Mouse (Mus musculus) erythroid progenitor cell, adult 5-6 weeks (primary cell): ENCODE results near the gene Ptpn9. TPM values are rescaled to one million over a fixed set of nuclear protein-coding genes. Genes with fewer than 3 reads are reported as not detected.

ENCODE experiments used
- ATAC-seq: replicated peaks from 2 replicates; pipeline ENCODE4 v1.8.0; 2016; ENCODE audit warnings: moderate number of reproducible peaks, mild to moderate bottlenecking, moderate TSS enrichment, inconsistent platforms; ENCODE audit not compliant: poor library complexity, low FRiP score, severe bottlenecking
- total RNA-seq, 2 experiments: library from RNA; stranded (forward) in 1 of 2; stranded (reverse) in 1 of 2; fragments of 150-400 nt in 1 of 2; fragments of 186-747, 209-891 nt in 1 of 2; gene quantifications; 2 replicates each; pipeline versions ENCODE4 v1.2.3 to v1.2.4; 2015 to 2017; ENCODE audit warnings: low replicate concordance in 2 of 2

Gene Ptpn9
- total RNA-seq, 2 experiments from 2014 or later = 0.45 to 3.8 TPM

DNA sequence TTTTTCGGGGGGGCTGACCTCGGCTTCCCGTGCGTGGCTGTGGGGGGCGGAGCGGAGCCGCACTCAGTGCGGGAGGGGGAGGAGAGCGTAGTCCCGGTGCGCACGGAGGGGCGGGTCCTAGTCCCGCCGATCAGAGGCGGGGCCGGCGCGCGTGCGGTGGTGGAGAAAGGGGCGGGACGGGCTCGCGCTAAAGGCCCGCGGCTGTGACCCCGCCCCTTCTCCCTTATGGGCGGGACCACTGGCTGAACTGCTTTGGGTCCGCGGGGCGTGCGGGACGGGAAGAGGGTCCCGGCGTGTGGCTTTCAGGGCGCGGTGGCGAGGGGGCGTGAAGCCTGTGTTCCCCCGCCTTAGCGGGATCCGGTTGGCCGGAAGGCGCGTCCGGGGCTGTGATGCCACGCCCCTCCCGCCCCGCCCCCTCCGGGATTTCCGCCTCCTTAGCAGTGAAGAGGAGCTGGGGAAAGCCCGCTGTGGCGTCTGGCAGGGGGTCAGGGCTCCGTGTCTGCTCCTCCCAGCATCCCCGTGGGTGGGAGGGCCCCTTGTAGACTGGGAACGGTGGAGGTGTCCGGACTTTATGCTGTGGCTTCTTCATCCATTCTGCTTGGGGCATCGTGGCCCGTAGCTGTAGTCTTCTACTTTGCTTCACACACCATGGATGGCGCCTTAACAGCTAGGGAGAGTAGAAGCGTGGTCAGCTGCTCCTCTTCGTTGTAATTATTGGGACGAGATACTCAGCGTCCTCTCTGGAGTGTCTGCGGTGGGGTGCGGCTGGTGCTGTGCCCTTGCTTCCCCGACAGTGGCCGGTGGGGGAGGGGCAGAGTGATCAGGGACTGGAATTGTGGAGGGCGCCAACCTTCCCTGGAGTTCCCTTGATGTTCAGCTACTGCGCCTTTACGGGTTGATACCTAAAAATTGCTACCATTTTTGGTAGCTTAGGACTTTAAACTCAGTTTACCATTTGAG is 82.3 kb downstream of the Ptpn9 start:
- ATAC-seq = peak; percentile 27

DNA sequence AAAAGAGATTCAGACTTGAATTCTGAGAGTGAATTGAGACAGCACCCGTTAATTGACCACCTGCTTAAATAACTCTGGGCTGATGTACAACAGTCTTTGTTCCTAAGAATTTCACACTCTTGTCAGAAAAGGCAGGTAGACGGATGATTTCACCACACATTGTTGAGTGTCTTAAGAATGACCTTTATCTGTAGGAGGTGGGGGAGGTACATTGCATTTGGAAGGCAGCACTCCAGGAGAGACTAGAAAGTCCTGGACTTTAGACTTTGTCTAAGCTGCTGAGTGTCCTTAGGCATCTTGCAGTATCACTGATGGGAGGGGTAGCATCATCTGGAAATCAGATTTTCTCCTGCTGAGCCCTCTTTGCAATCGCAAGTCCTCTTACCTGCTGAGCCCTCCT is 87.5 kb downstream of the Ptpn9 start:
- ATAC-seq = no peak

Other genes starting within 250 kb of the Ptpn9 start
- gene Lingo1, start 198.5 kb upstream of the Ptpn9 start, total RNA-seq (2015; ENCODE audit: low replicate concordance) = not detected in 2 replicates
- not detected in 2 replicates for gene Lingo1, start 198.5 kb upstream of the Ptpn9 start, total RNA-seq (2017; ENCODE audit: low replicate concordance)
- gene Odf3l1, start 130.2 kb upstream of the Ptpn9 start, total RNA-seq (2015; ENCODE audit: low replicate concordance) = not detected in 2 replicates
- not detected in 2 replicates for gene Odf3l1, start 130.2 kb upstream of the Ptpn9 start, total RNA-seq (2017; ENCODE audit: low replicate concordance)
- gene Cspg4, start 129.9 kb upstream of the Ptpn9 start, total RNA-seq (2015; ENCODE audit: low replicate concordance) = not detected in 2 replicates
- not detected in 2 replicates for gene Cspg4, start 129.9 kb upstream of the Ptpn9 start, total RNA-seq (2017; ENCODE audit: low replicate concordance)
- 0.36 and 2.9 TPM in 2 replicates for gene Snx33, start 66.6 kb upstream of the Ptpn9 start, total RNA-seq (2015; ENCODE audit: low replicate concordance)
- 0.61 and 0.90 TPM in 2 replicates for gene Snx33, start 66.6 kb upstream of the Ptpn9 start, total RNA-seq (2017; ENCODE audit: low replicate concordance)
- 38.2 and 46.5 TPM in 2 replicates for gene Imp3, start 57.4 kb upstream of the Ptpn9 start, total RNA-seq (2015; ENCODE audit: low replicate concordance)
- 22.8 and 23.5 TPM in 2 replicates for gene Imp3, start 57.4 kb upstream of the Ptpn9 start, total RNA-seq (2017; ENCODE audit: low replicate concordance)
- gene Snupn, start 44.0 kb upstream of the Ptpn9 start, total RNA-seq (2015; ENCODE audit: low replicate concordance) = 1.8 and 8.8 TPM in 2 replicates
- gene Snupn, start 44.0 kb upstream of the Ptpn9 start, total RNA-seq (2017; ENCODE audit: low replicate concordance) = 2.8 TPM in 1 of 2 replicates, not detected in the other
- 71.7 and 122 TPM in 2 replicates for gene Sin3a, start 77.1 kb downstream of the Ptpn9 start, total RNA-seq (2015; ENCODE audit: low replicate concordance)
- gene Sin3a, start 77.1 kb downstream of the Ptpn9 start, total RNA-seq (2017; ENCODE audit: low replicate concordance) = 59.9 and 75.3 TPM in 2 replicates
- gene Man2c1, start 135.8 kb downstream of the Ptpn9 start, total RNA-seq (2015; ENCODE audit: low replicate concordance) = 22.3 and 32.3 TPM in 2 replicates
- 18.6 and 29.7 TPM in 2 replicates for gene Man2c1, start 135.8 kb downstream of the Ptpn9 start, total RNA-seq (2017; ENCODE audit: low replicate concordance)
- gene Neil1, start 153.4 kb downstream of the Ptpn9 start, total RNA-seq (2015; ENCODE audit: low replicate concordance) = 2.1 and 6.1 TPM in 2 replicates
- 4.2 TPM in 1 of 2 replicates, not detected in the other for gene Neil1, start 153.4 kb downstream of the Ptpn9 start, total RNA-seq (2017; ENCODE audit: low replicate concordance)
- gene Commd4, start 163.4 kb downstream of the Ptpn9 start, total RNA-seq (2015; ENCODE audit: low replicate concordance) = 25.2 and 46.9 TPM in 2 replicates
- gene Commd4, start 163.4 kb downstream of the Ptpn9 start, total RNA-seq (2017; ENCODE audit: low replicate concordance) = 22.1 and 24.4 TPM in 2 replicates
- gene Trcg1, start 241.6 kb downstream of the Ptpn9 start, total RNA-seq (2015; ENCODE audit: low replicate concordance) = not detected in 2 replicates
- not detected in 2 replicates for gene Trcg1, start 241.6 kb downstream of the Ptpn9 start, total RNA-seq (2017; ENCODE audit: low replicate concordance)